Mouse (Mus musculus): ENCODE data around the gene Mpst. TPM values are rescaled to one million over a fixed set of nuclear protein-coding genes. Genes with fewer than 3 reads are reported as not detected.
A peak's percentile ranks its signal among the peaks of the same experiment; 100 is the strongest.

The Mpst gene
- polyA plus RNA-seq, 1 experiment from 2014 or later: 1.6 TPM

GRCm38 (mm10) chr15:78447746-78448535, 41.7 kb downstream of the Mpst start:
- H3K4me2 ChIP-seq: peak overlapping the region; percentile 76
- ATAC-seq (replicated peaks; ENCODE audit: insufficient number of reproducible peaks, low FRiP score, low TSS enrichment): 0 out of 2 replicates have a peak, but pooled peaks have one; percentile 52
- H3K9ac ChIP-seq (ENCODE audit: low read depth, low read length): peak overlapping the region; percentile 60

GRCm38 (mm10) chr15:78449131-78449530, 42.9 kb downstream of the Mpst start:
- Histone ChIP-seq H3K4me3 (ENCODE audit: low read depth, low read length) (no peak overlapping the region), H3K27me3 (ENCODE audit: control insufficient read depth, insufficient read depth, low read length) (no peaks in the 10 kb centered on the region), H3K27ac (ENCODE audit: low read depth, low read length) (peak overlapping the region; percentile 83), H3K4me2 (no peak overlapping the region), H3K9me3 (replicated peaks; ENCODE audit: control insufficient read depth, low read length) (no peaks in the 10 kb centered on the region), H3K4me1 (ENCODE audit: control insufficient read depth, insufficient read depth, low read length) (peaks cover 23% of the 10 kb centered on the region), H3K36me3 (ENCODE audit: control insufficient read depth, insufficient read depth, low read length) (no peaks in the 10 kb centered on the region), H3K9ac (ENCODE audit: low read depth, low read length) (peak overlapping the region; percentile 22; the same call in 1 of the 2 replicates)
- WGBS (ENCODE audit: insufficient replicate concordance): 26% methylated on average over 6 of the region's 6 CpGs
- 0 out of 2 replicates have a peak, but pooled peaks have one; percentile 37 for ATAC-seq (replicated peaks; ENCODE audit: insufficient number of reproducible peaks, low FRiP score, low TSS enrichment)

More at GRCm38 (mm10) chr15:78447746-78448535, 41.7 kb downstream of the Mpst start:
- peaks cover 28% of the 10 kb centered on the region for H3K4me1 ChIP-seq (ENCODE audit: control insufficient read depth, insufficient read depth, low read length)
- H3K36me3 ChIP-seq (ENCODE audit: control insufficient read depth, insufficient read depth, low read length): no peaks in the 10 kb centered on the region
- H3K27me3 ChIP-seq (ENCODE audit: control insufficient read depth, insufficient read depth, low read length): peaks cover 4% of the 10 kb centered on the region; the same call in 1 of the 2 replicates
- peak overlapping the region; percentile 87 for H3K27ac ChIP-seq (ENCODE audit: low read depth, low read length)
- 1% methylated on average over 22 of the region's 22 CpGs for WGBS (ENCODE audit: insufficient replicate concordance)
- H3K4me3 ChIP-seq (ENCODE audit: low read depth, low read length): peak overlapping the region; percentile 28
- H3K9me3 ChIP-seq (replicated peaks; ENCODE audit: control insufficient read depth, low read length): no peaks in the 10 kb centered on the region

- Histone ChIP-seq H3K4me2 (no peak overlapping the region), H3K27me3 (ENCODE audit: control insufficient read depth, insufficient read depth, low read length) (no peaks in the 10 kb centered on the region; the same call in 1 of the 2 replicates), H3K4me1 (ENCODE audit: control insufficient read depth, insufficient read depth, low read length) (peaks cover 23% of the 10 kb centered on the region), H3K4me3 (ENCODE audit: low read depth, low read length) (no peak overlapping the region), H3K9ac (ENCODE audit: low read depth, low read length) (no peak overlapping the region), H3K9me3 (replicated peaks; ENCODE audit: control insufficient read depth, low read length) (no peaks in the 10 kb centered on the region), H3K27ac (ENCODE audit: low read depth, low read length) (peak overlapping the region; percentile 83), H3K36me3 (ENCODE audit: control insufficient read depth, insufficient read depth, low read length) (no peaks in the 10 kb centered on the region)
- ATAC-seq (replicated peaks; ENCODE audit: insufficient number of reproducible peaks, low FRiP score, low TSS enrichment): no peak; the same call in 1 of the 2 replicates
- WGBS (ENCODE audit: insufficient replicate concordance): 27% methylated on average over 7 of the region's 7 CpGs
These were observed 43.6 kb downstream of the Mpst start for GRCm38 (mm10) chr15:78449694-78450418.

GRCm38 (mm10) chr15:78450419-78450768, 44.2 kb downstream of the Mpst start:
- Histone ChIP-seq H3K9me3 (replicated peaks; ENCODE audit: control insufficient read depth, low read length) (no peaks in the 10 kb centered on the region), H3K4me2 (no peak overlapping the region), H3K36me3 (ENCODE audit: control insufficient read depth, insufficient read depth, low read length) (no peaks in the 10 kb centered on the region), H3K4me1 (ENCODE audit: control insufficient read depth, insufficient read depth, low read length) (peaks cover 23% of the 10 kb centered on the region), H3K4me3 (ENCODE audit: low read depth, low read length) (no peak overlapping the region), H3K27ac (ENCODE audit: low read depth, low read length) (peak overlapping the region; percentile 83), H3K9ac (ENCODE audit: low read depth, low read length) (no peak overlapping the region), H3K27me3 (ENCODE audit: control insufficient read depth, insufficient read depth, low read length) (no peaks in the 10 kb centered on the region; the same call in 1 of the 2 replicates)
- no peak for ATAC-seq (replicated peaks; ENCODE audit: insufficient number of reproducible peaks, low FRiP score, low TSS enrichment)
- WGBS (ENCODE audit: insufficient replicate concordance): 74% methylated on average over 6 of the region's 6 CpGs

GRCm38 (mm10) chr15:78451201-78451600, 45.0 kb downstream of the Mpst start:
- H3K36me3 ChIP-seq (ENCODE audit: control insufficient read depth, insufficient read depth, low read length): no peaks in the 10 kb centered on the region
- whole genome bisulfite sequencing (ENCODE audit: insufficient replicate concordance): 76% methylated on average over 2 of the region's 2 CpGs
- H3K27ac ChIP-seq (ENCODE audit: low read depth, low read length): no peak overlapping the region
- no peak for ATAC-seq (replicated peaks; ENCODE audit: insufficient number of reproducible peaks, low FRiP score, low TSS enrichment)
- no peak overlapping the region for H3K4me2 ChIP-seq
- no peaks in the 10 kb centered on the region for H3K9me3 ChIP-seq (replicated peaks; ENCODE audit: control insufficient read depth, low read length)
- no peak overlapping the region for H3K9ac ChIP-seq (ENCODE audit: low read depth, low read length)
- no peak overlapping the region for H3K4me3 ChIP-seq (ENCODE audit: low read depth, low read length)
- peaks cover 23% of the 10 kb centered on the region for H3K4me1 ChIP-seq (ENCODE audit: control insufficient read depth, insufficient read depth, low read length)
- H3K27me3 ChIP-seq (ENCODE audit: control insufficient read depth, insufficient read depth, low read length): no peaks in the 10 kb centered on the region; the same call in 1 of the 2 replicates

- WGBS (ENCODE audit: insufficient replicate concordance): 79% methylated on average over 3 of the region's 3 CpGs
These were observed 46.7 kb downstream of the Mpst start for GRCm38 (mm10) chr15:78452929-78453328.

GRCm38 (mm10) chr15:78455168-78455567, 49.0 kb downstream of the Mpst start:
- Histone ChIP-seq H3K4me1 (ENCODE audit: control insufficient read depth, insufficient read depth, low read length) (peaks cover 5% of the 10 kb centered on the region), H3K27me3 (ENCODE audit: control insufficient read depth, insufficient read depth, low read length) (peaks cover under 1% of the 10 kb centered on the region; the same call in 1 of the 2 replicates), H3K9me3 (replicated peaks; ENCODE audit: control insufficient read depth, low read length) (no peaks in the 10 kb centered on the region), H3K9ac (ENCODE audit: low read depth, low read length) (no peak overlapping the region), H3K27ac (ENCODE audit: low read depth, low read length) (no peak overlapping the region), H3K4me3 (ENCODE audit: low read depth, low read length) (no peak overlapping the region), H3K36me3 (ENCODE audit: control insufficient read depth, insufficient read depth, low read length) (no peaks in the 10 kb centered on the region), H3K4me2 (no peak overlapping the region)
- ATAC-seq (replicated peaks; ENCODE audit: insufficient number of reproducible peaks, low FRiP score, low TSS enrichment): no peak
- WGBS (ENCODE audit: insufficient replicate concordance): 64% methylated on average over 4 of the region's 4 CpGs

More at GRCm38 (mm10) chr15:78452929-78453328, 46.7 kb downstream of the Mpst start:
- Histone ChIP-seq H3K4me3 (ENCODE audit: low read depth, low read length) (no peak overlapping the region), H3K4me1 (ENCODE audit: control insufficient read depth, insufficient read depth, low read length) (peaks cover 23% of the 10 kb centered on the region), H3K27ac (ENCODE audit: low read depth, low read length) (no peak overlapping the region), H3K27me3 (ENCODE audit: control insufficient read depth, insufficient read depth, low read length) (no peaks in the 10 kb centered on the region; the same call in 1 of the 2 replicates), H3K9me3 (replicated peaks; ENCODE audit: control insufficient read depth, low read length) (no peaks in the 10 kb centered on the region), H3K36me3 (ENCODE audit: control insufficient read depth, insufficient read depth, low read length) (no peaks in the 10 kb centered on the region), H3K4me2 (no peak overlapping the region), H3K9ac (ENCODE audit: low read depth, low read length) (no peak overlapping the region)
- no peak for ATAC-seq (replicated peaks; ENCODE audit: insufficient number of reproducible peaks, low FRiP score, low TSS enrichment)

GRCm38 (mm10) chr15:78456051-78456450, 49.8 kb downstream of the Mpst start:
- Histone ChIP-seq H3K9ac (ENCODE audit: low read depth, low read length) (no peak overlapping the region), H3K4me2 (no peak overlapping the region), H3K4me3 (ENCODE audit: low read depth, low read length) (no peak overlapping the region), H3K9me3 (replicated peaks; ENCODE audit: control insufficient read depth, low read length) (no peaks in the 10 kb centered on the region), H3K27me3 (ENCODE audit: control insufficient read depth, insufficient read depth, low read length) (peaks cover 2% of the 10 kb centered on the region; the same call in 1 of the 2 replicates), H3K4me1 (ENCODE audit: control insufficient read depth, insufficient read depth, low read length) (peaks cover 3% of the 10 kb centered on the region; the same call in 1 of the 2 replicates), H3K36me3 (ENCODE audit: control insufficient read depth, insufficient read depth, low read length) (no peaks in the 10 kb centered on the region), H3K27ac (ENCODE audit: low read depth, low read length) (no peak overlapping the region)
- ATAC-seq (replicated peaks; ENCODE audit: insufficient number of reproducible peaks, low FRiP score, low TSS enrichment): no peak
- WGBS (ENCODE audit: insufficient replicate concordance): 58% methylated on average over 7 of the region's 7 CpGs
